Mouse (Mus musculus) limb, embryonic 15.5 days (tissue): ENCODE measurements around the gene Cd244a. TPM values are rescaled to one million over a fixed set of nuclear protein-coding genes. Genes with fewer than 3 reads are reported as not detected.

ENCODE experiments used
- ATAC-seq: fragments of 200-750 bp; cut with Nextera tagmentation; 2 replicates; pipeline ENCODE4 v1.8.0; 2017; ENCODE audit warnings: low read depth, moderate TSS enrichment; ENCODE audit not compliant: insufficient number of reproducible peaks, low FRiP score, low TSS enrichment
- H3K27ac ChIP-seq: fragments of 300-500 bp; sonication (generic); 2 replicates; pipeline ENCODE4 v1.5.1; 2015; ENCODE audit warnings: moderate library complexity, mild to moderate bottlenecking, inconsistent platforms
- H3K27me3 ChIP-seq: fragments of 300-500 bp; sonication (generic); 2 replicates; pipeline ENCODE4 v1.6.1; 2015; ENCODE audit warnings: inconsistent platforms
- H3K36me3 ChIP-seq: fragments of 300-500 bp; sonication (generic); 2 replicates; pipeline ENCODE4 v1.6.1; 2015; ENCODE audit warnings: inconsistent platforms
- H3K4me1 ChIP-seq: fragments of 300-500 bp; sonication (generic); 2 replicates; pipeline ENCODE4 v1.6.1; 2015; ENCODE audit warnings: inconsistent platforms
- H3K4me2 ChIP-seq: fragments of 300-500 bp; sonication (generic); 2 replicates; pipeline ENCODE4 v1.6.1; 2015; ENCODE audit warnings: mild to moderate bottlenecking, inconsistent platforms
- H3K4me3 ChIP-seq: fragments of 300-500 bp; sonication (generic); 2 replicates; pipeline ENCODE4 v1.5.1; 2015; ENCODE audit warnings: mild to moderate bottlenecking, inconsistent platforms
- H3K9ac ChIP-seq: fragments of 300-500 bp; sonication (generic); 2 replicates; pipeline ENCODE4 v1.6.1; 2015; ENCODE audit warnings: inconsistent platforms
- H3K9me3 ChIP-seq: fragments of 300-500 bp; sonication (generic); 2 replicates; pipeline ENCODE4 v1.6.1; 2016; ENCODE audit warnings: inconsistent platforms
- WGBS: fragments of 180-500 bp; shearing (Covaris S2); methylation state at CpG from one replicate; pipeline ENCODE4 v1.1.7; 2015; 5-methylcytosine and 5-hydroxymethylcytosine counted together
- polyA plus RNA-seq: library from polyadenylated mRNA; unstranded; fragments of >200 nt; fragmentation: Nextera tagmentation; extraction: Ambion mirVana; gene quantifications from 2 replicates; pipeline ENCODE4 v1.2.1, GENCODE M21; 2015

Cd244a gene
- polyA plus RNA-seq, 1 experiment from 2014 or later: 0.08 TPM

DNA sequence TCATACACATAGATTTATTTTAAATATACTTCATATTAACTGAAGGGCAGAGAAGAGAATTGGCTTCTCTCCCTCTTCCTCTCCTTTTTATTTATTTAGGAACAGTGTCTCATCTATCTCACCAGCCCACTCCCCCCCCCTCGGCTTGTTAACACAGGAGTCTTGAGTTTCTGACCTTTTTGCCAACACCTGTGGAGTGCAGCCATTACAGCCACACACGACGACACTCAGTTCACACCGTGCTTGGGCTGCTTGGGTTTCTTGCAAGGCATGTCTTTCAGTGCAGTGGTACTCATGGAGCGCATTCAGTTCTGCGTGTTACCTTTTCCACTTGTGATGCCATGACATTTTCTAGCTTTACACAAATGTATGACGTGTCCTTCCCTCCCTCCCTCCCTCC is 71.0 kb downstream of the Cd244a start:
- no peak for ATAC-seq
- Histone ChIP-seq H3K4me1 (peaks cover 2% of the 10 kb centered on the region), H3K4me3 (no peak overlapping the region)

DNA sequence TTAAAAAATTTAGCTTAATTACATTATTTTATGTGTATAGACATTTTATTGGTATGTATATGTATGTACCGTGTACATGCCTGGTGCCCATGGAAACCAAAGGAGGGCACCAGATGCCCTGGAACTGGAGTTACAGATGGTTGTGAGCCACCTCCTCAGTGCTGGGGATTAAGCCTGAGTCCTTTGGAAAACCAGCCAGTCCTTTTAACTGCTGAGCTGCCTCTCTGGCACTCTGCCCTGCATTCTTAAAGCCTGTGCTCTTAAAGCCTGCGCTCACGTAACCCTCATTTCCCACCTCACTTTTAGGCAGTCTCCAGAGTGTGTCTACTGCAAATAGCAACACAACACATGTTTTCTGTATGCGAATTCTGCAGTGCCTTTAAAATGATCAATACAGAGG is 71.9 kb downstream of the Cd244a start:
- Histone ChIP-seq H3K4me3 (no peak overlapping the region), H3K27me3 (no peaks in the 10 kb centered on the region), H3K4me1 (peaks cover 2% of the 10 kb centered on the region), H3K4me2 (no peak overlapping the region), H3K27ac (no peak overlapping the region), H3K9ac (no peak overlapping the region), H3K9me3 (no peaks in the 10 kb centered on the region), H3K36me3 (no peaks in the 10 kb centered on the region)
- WGBS: 54% methylated on average over 4 of the region's 4 CpGs
- no peak for ATAC-seq

More for the DNA sequence above, 71.0 kb downstream of the Cd244a start:
- 69% methylated on average over 7 of the region's 7 CpGs for WGBS
- Histone ChIP-seq H3K36me3 (no peaks in the 10 kb centered on the region), H3K27ac (no peak overlapping the region), H3K27me3 (no peaks in the 10 kb centered on the region), H3K9ac (no peak overlapping the region), H3K4me2 (no peak overlapping the region), H3K9me3 (no peaks in the 10 kb centered on the region)

DNA sequence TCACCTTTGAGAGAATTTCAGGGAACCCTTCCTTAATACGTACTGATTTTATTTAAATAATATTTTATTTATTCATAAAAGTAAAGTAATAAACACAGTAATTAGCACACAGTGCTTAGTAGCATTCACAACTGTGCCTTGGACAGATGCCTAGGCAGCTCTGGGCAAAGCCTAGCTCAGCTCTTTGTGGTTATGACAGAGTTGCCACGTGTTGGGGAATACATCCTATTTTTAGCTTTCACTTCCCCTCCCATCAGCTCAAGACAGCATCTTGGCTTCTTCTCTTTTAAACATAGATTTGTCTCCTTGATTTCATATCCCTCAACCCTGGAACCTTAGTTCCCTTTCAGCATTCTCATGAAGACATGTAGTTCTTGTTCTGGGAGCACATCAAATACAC is 72.5 kb downstream of the Cd244a start:
- peaks cover 2% of the 10 kb centered on the region for H3K4me1 ChIP-seq
- ATAC-seq: no peak
- no peak overlapping the region for H3K27ac ChIP-seq
- no peaks in the 10 kb centered on the region for H3K27me3 ChIP-seq
- no peak overlapping the region for H3K4me3 ChIP-seq
- no peaks in the 10 kb centered on the region for H3K36me3 ChIP-seq
- H3K9me3 ChIP-seq: no peaks in the 10 kb centered on the region
- WGBS: 41% methylated on average over 2 of the region's 2 CpGs
- no peak overlapping the region for H3K9ac ChIP-seq
- no peak overlapping the region for H3K4me2 ChIP-seq

DNA sequence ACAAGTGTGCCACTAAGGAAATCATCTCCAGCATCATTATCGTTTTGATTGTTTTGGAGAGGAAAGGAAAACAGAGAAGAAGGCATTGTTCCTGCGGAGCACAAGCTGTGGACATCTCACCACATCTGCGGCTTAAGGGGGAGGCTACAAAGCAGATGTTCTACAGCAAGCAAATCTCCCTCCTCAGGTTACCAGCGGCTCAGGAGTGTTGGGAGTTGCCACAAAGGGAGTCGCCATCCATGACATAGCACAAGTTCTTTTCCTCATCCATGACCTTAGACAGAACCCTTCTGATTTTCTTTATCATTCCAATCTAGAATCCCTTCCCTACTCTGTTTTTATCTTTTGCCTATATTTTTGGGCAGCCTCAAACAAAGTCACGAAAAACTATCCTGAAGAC is 76.7 kb downstream of the Cd244a start:
- no peaks in the 10 kb centered on the region for H3K36me3 ChIP-seq
- no peaks in the 10 kb centered on the region; the same call in 1 of the 2 replicates for H3K4me1 ChIP-seq
- no peak for ATAC-seq
- H3K9me3 ChIP-seq: no peaks in the 10 kb centered on the region
- no peak overlapping the region for H3K27ac ChIP-seq
- no peak overlapping the region for H3K4me3 ChIP-seq
- WGBS: 52% methylated on average over 6 of the region's 6 CpGs
- H3K4me2 ChIP-seq: no peak overlapping the region
- no peaks in the 10 kb centered on the region for H3K27me3 ChIP-seq
- H3K9ac ChIP-seq: no peak overlapping the region

DNA sequence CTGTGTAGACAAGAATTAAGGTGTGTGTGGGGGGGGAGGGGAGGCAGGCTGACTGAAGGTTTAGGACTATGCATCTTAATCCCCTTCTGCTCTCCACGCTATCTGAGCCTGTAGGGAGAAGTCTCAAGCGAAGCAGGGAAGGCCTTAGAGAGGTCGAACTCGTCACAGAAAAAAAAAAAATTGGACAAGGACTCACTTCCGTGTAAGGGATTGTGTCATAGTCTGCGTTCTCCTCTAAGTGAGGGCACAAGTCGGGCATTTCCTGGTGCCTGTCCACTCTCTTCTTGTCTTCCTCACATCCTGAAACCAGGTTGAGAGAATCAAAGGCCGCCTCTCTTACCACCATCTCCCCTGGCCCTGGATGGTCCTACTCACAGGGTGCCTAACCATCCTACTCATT is 78.1 kb downstream of the Cd244a start:
- ATAC-seq: no peak
- Histone ChIP-seq H3K4me2 (no peak overlapping the region), H3K27ac (no peak overlapping the region), H3K27me3 (no peaks in the 10 kb centered on the region), H3K9me3 (no peaks in the 10 kb centered on the region), H3K36me3 (no peaks in the 10 kb centered on the region), H3K9ac (no peak overlapping the region), H3K4me1 (no peaks in the 10 kb centered on the region), H3K4me3 (no peak overlapping the region)
- 80% methylated on average over 8 of the region's 8 CpGs for WGBS

DNA sequence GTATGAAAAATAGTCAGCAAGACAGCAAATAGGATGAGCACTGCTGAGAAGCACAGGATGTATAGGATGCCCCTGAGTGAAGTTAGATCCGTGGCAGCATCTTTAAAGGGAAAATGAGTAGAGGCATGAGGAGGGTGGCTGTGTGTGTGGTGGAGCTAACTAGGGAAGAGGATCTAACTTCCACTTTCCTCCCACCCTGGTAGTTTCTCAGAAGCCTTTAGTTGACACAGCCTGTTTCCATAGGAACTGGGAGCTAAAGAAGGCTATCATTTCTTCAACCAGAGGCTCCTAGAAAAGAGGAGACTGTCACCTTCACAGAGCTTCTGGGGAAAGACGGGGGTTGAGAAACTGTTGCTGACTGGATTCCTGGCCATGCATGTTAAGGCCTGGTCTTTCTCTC is 79.7 kb downstream of the Cd244a start:
- WGBS: 72% methylated on average over 2 of the region's 2 CpGs
- no peaks in the 10 kb centered on the region for H3K9me3 ChIP-seq
- no peak for ATAC-seq

DNA sequence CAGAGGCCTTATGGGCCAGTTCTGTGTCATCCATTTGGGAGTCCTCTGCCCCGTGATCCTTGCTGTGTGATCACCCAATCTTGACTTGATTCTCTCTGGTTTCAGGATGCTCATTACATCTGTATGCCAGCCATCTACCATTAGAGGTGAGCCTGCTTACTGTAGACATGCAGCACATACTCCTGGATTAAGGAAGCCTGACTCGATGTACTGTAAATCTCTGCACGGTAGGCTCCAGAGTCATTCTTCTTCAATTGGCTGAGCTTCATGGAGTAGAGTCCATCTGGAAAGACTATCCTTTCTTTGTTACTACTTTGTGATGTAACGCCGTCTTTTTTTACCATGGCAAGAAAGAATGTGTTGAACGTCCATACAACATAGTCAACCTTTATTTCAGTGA is 81.8 kb downstream of the Cd244a start:
- Histone ChIP-seq H3K4me3 (no peak overlapping the region), H3K9me3 (no peaks in the 10 kb centered on the region), H3K27ac (no peak overlapping the region), H3K36me3 (no peaks in the 10 kb centered on the region), H3K9ac (no peak overlapping the region), H3K27me3 (no peaks in the 10 kb centered on the region), H3K4me2 (no peak overlapping the region), H3K4me1 (no peaks in the 10 kb centered on the region)
- no peak for ATAC-seq
- WGBS: 91% methylated on average over 6 of the region's 6 CpGs

More for the DNA sequence above, 79.7 kb downstream of the Cd244a start:
- Histone ChIP-seq H3K36me3 (no peaks in the 10 kb centered on the region), H3K9ac (no peak overlapping the region), H3K4me3 (no peak overlapping the region), H3K4me2 (no peak overlapping the region), H3K4me1 (no peaks in the 10 kb centered on the region), H3K27ac (no peak overlapping the region), H3K27me3 (no peaks in the 10 kb centered on the region)

DNA sequence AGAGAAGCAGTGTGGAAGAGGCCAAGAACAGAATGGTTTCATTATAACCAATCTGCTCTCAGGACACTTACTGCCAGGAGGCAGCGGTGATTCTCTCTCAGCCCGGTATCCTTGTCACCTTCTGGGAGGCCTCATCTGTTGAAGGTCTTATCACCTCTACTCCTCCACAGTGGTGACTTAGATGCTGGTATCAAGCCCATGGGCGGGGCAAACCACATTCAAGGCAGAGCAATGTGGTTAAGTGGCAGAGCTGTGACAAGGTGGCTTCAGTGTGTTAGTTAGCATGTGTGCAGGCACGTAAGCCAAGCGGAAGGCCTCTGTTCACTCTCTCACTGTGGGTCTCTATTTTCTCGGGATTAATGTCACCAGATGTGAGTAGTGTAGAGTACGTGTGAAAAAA is 84.6 kb downstream of the Cd244a start:
- Histone ChIP-seq H3K4me3 (no peak overlapping the region), H3K36me3 (no peaks in the 10 kb centered on the region), H3K27me3 (no peaks in the 10 kb centered on the region), H3K27ac (no peak overlapping the region), H3K9ac (no peak overlapping the region), H3K4me2 (no peak overlapping the region), H3K9me3 (no peaks in the 10 kb centered on the region), H3K4me1 (no peaks in the 10 kb centered on the region)
- no peak for ATAC-seq
- WGBS: 74% methylated on average over 7 of the region's 7 CpGs

DNA sequence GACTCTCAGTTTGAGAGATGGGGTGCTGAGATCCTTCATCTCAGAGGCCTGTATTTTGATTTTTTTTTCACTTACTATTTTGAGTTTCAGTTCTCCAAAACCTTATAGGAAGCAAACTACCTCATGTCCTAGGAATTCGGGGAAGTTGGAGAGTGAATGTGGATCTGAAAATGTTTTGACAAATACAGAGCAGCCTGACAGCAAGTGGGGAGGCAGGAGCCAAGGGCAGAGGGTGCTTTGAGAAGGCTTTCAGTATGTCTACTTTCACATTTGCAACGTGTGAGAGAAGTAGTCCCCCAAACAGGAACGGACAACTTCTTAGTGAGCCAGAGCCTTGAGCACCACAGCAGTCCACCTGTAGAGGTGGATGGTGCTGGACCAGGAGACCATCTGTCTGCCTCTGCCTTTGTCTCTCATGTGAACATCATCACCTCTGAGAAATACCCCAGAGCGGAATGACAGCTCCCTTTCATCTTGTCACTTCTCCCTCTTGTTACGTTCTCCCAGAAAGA is 87.5 kb downstream of the Cd244a start:
- Histone ChIP-seq H3K9me3 (no peaks in the 10 kb centered on the region), H3K27me3 (no peaks in the 10 kb centered on the region), H3K27ac (no peak overlapping the region), H3K4me1 (no peaks in the 10 kb centered on the region), H3K4me3 (no peak overlapping the region), H3K4me2 (no peak overlapping the region), H3K9ac (no peak overlapping the region), H3K36me3 (no peaks in the 10 kb centered on the region)
- ATAC-seq: no peak
- 65% methylated on average over 5 of the region's 5 CpGs for WGBS

DNA sequence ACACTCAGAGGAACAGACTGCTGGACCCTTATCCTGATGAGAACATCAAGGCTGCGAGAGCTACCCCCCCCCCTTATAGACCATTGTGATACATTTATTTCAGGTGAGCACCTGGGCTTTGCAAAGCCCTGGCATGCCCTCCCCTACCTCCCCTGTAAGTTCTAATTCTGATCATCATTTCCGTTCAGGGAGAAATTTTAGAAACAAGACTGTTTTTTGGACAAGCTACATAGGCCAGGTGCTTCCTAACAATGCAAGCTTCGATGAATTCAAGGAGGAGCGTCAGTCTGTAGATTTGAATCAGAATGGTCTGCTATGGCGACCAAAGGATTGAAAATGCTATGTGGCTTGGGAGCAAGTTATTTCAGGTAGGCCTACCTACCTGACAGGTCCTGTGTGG is 88.7 kb downstream of the Cd244a start:
- Histone ChIP-seq H3K27ac (no peak overlapping the region), H3K9me3 (no peaks in the 10 kb centered on the region), H3K27me3 (no peaks in the 10 kb centered on the region), H3K4me2 (no peak overlapping the region), H3K9ac (no peak overlapping the region), H3K4me3 (no peak overlapping the region), H3K36me3 (no peaks in the 10 kb centered on the region), H3K4me1 (no peaks in the 10 kb centered on the region)
- no peak for ATAC-seq
- WGBS: 78% methylated on average over 5 of the region's 5 CpGs

DNA sequence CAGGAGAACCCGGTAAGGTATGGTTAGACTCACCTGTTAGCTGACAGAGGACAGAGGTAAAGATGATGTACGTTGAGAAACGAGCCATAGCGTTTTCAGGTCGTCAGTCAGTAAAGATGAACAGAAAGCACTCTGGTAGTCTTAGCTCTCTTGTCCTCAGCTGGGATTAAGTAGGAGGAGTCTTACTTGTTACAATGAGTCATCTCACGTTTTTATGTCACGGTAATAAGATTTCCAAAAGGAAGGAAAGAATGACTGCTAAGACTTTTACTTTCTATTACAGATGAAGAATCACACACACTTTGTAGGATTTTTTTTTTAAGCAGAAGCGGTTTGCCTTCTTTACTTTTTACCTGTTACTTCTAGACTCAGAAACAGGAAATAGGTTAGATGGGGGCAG is 89.8 kb downstream of the Cd244a start:
- Histone ChIP-seq H3K4me2 (no peak overlapping the region), H3K36me3 (no peaks in the 10 kb centered on the region), H3K27me3 (no peaks in the 10 kb centered on the region), H3K9ac (no peak overlapping the region), H3K4me1 (no peaks in the 10 kb centered on the region), H3K4me3 (no peak overlapping the region), H3K9me3 (no peaks in the 10 kb centered on the region), H3K27ac (no peak overlapping the region)
- WGBS: 73% methylated on average over 8 of the region's 8 CpGs
- ATAC-seq: no peak

DNA sequence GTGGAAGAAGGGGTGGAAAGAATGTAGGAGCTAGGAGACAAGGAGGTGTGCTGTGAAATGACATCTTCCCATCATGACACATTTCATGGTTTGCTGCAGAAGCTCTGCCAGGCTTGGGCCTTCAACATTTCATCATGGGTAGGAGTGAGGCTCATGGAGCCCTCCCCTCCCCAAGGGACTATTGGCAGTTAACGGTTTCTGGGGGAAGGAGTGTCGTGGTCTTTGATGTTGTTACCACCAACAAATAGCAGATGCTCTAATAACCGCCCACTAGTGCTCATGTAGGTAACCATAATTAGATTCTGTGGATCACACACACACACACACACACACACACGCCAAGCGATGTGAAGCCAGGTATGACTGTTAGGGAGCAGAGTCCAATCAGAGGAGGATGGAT is 93.7 kb downstream of the Cd244a start, which contains the start of gene Slamf7:
Gene Slamf7 (minus strand): TSS at position 302 of the 400 bp plus-strand sequence.
- Histone ChIP-seq H3K27ac (no peak within 1 kb of the TSS), H3K4me1 (no peaks in the 10 kb centered on the region), H3K4me3 (no peak within 1 kb of the TSS), H3K27me3 (no peaks in the 10 kb centered on the region), H3K9me3 (no peaks in the 10 kb centered on the region), H3K9ac (no peak within 1 kb of the TSS), H3K4me2 (no peak within 1 kb of the TSS), H3K36me3 (no peaks in the 10 kb centered on the region)
- ATAC-seq: no peak
- 78% methylated on average over 5 of the region's 5 CpGs for WGBS

DNA sequence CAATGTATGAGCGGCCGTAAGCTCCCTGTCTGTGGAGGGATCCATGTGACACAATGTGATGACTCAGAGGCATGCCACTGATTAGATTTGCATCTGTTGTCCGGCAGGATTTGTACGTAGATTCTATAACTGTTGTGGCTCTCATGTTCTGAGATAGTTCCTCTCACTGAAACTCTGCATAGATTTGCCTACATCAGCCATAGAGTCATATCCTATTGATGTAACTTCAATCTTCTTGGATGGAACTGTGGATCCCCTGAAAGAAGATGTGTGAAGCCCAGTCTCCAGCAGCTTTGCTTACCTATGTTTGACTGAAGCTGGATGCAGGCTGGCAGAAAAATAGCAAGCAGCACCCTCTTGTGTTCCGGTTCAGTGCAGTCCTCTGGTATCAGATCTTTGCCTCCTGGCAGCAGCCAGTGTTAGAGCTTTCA is 99.6 kb downstream of the Cd244a start:
- no peak overlapping the region for H3K9ac ChIP-seq
- ATAC-seq: no peak

More for the DNA sequence above, 99.6 kb downstream of the Cd244a start:
- Histone ChIP-seq H3K4me3 (no peak overlapping the region), H3K9me3 (no peaks in the 10 kb centered on the region), H3K4me2 (no peak overlapping the region), H3K27ac (no peak overlapping the region), H3K4me1 (no peaks in the 10 kb centered on the region), H3K27me3 (no peaks in the 10 kb centered on the region), H3K36me3 (no peaks in the 10 kb centered on the region)
- 74% methylated on average over 5 of the region's 5 CpGs for WGBS
